ENCODE assay signal across 21 mouse cellular contexts in the genomic region with DNA sequence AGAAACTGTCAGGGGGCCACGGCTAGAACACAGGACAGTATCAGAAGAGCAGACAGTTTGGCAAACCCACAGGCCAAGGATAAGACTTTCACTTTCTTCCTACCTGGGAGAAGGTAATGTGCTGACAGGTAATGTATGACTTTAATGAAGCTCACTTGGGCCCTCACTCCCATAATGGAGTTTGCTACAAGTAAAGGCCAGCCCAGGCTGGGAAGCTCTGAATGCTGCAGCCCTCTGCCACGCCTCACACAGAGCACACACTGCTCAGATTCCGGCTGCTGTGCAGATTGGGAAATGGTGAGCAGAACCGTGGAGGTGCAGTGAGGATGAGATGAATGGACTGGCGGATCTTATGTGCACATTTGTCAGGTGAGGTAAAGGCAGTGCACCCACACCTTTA.
"Had no signal": no experiment of that assay in that cellular context is flagged by ENCODE, and none has a peak within 500 bp of the region (broad histone marks: within the 10 kb centered on the region; RNA-seq: fewer than 3 reads in every experiment).

No protein-coding gene starts in this region.

- H3K27ac ChIP-seq: kidney, postnatal 0 days; layer of hippocampus, adult 2 months; limb, embryonic 10.5 days; limb, embryonic 13.5 days; liver, embryonic 12.5 days; liver, embryonic 15.5 days; lung, embryonic 15.5 days; midbrain, embryonic 10.5 days; neural tube, embryonic 12.5 days had no signal

- H3K27me3 ChIP-seq: limb, embryonic 13.5 days; liver, embryonic 12.5 days; liver, embryonic 15.5 days; lung, embryonic 15.5 days; neural tube, embryonic 12.5 days had no signal

- H3K9ac ChIP-seq: limb, embryonic 13.5 days; liver, embryonic 12.5 days; liver, embryonic 15.5 days; lung, embryonic 15.5 days; neural tube, embryonic 12.5 days had no signal

- H3K36me3 ChIP-seq: limb, embryonic 10.5 days; limb, embryonic 13.5 days; liver, embryonic 12.5 days; liver, embryonic 15.5 days; lung, embryonic 15.5 days; midbrain, embryonic 10.5 days; neural tube, embryonic 12.5 days had no signal

- ATAC-seq: liver, embryonic 12.5 days had no signal

- H3K4me3 ChIP-seq: layer of hippocampus, adult 2 months; limb, embryonic 10.5 days; limb, embryonic 13.5 days; liver, embryonic 12.5 days; liver, embryonic 15.5 days; lung, embryonic 15.5 days; megakaryocyte, embryonic 14.5 days; midbrain, embryonic 10.5 days; neural tube, embryonic 12.5 days had no signal

- DNase-seq: kidney, adult 2 months; kidney, postnatal 25 days; layer of hippocampus, adult 9-11 months; liver; lung, adult 18-20 months; lung, postnatal 10 days; lung, postnatal 36 days; midbrain, embryonic 14.5 days; retina, postnatal 1 day; thymus, adult 18-20 months; thymus, postnatal 36 days had no signal

- H3K4me2 ChIP-seq: limb, embryonic 13.5 days; liver, embryonic 12.5 days; liver, embryonic 15.5 days; lung, embryonic 15.5 days; neural tube, embryonic 12.5 days had no signal

- H3K9me3 ChIP-seq: limb, embryonic 10.5 days; limb, embryonic 13.5 days; liver, embryonic 12.5 days; liver, embryonic 15.5 days; lung, embryonic 15.5 days; megakaryocyte, embryonic 14.5 days; midbrain, embryonic 10.5 days; neural tube, embryonic 12.5 days had no signal

- H3K4me1 ChIP-seq: limb, embryonic 10.5 days; liver, embryonic 12.5 days; liver, embryonic 15.5 days; lung, embryonic 15.5 days; megakaryocyte, embryonic 14.5 days; neural tube, embryonic 12.5 days had no signal
